Mouse (Mus musculus): Measurements from ENCODE around the gene Celf6. TPM values are rescaled to one million over a fixed set of nuclear protein-coding genes. Genes with fewer than 3 reads are reported as not detected.

Celf6 gene
- polyA plus RNA-seq, 1 experiment from 2014 or later = 0.16 TPM

DNA sequence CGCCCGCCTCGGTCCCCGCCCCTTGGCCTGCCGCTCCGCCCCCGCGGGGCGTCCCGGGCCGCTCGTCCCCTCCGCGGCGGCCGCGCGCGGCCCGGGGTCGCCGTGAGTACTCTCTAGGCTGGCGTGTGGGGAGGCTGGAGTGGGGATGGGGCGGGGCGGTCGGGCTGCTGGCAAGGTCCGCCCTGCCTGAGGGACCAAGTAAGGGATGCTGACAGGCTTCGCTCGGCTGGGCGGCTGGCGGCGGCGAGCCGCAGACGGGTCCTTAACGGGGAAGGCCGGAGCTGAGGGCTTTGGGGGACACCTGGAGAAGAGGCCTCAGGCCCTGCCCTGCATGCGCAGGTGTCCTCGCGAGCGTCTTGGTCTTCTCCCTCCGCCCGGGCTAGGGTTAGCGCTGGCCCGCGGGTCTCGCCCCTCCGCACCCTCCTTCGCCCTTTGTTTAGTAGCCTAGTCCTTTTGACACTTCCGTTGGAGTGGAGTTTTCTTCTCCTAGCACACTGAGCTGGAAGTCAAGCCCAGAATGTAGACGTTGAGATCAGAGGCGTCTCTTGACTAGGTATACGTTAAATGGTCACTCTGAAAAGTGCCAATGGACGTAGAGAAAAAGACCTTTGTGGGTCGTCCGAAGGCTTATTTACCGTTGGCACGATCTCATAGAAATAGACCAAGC, 39.7 kb downstream of the Celf6 start:
- peak overlapping the region; percentile 63 for H3K9ac ChIP-seq (replicated peaks; ENCODE audit: low read depth)
- no peaks in the 10 kb centered on the region for H3K27me3 ChIP-seq (replicated peaks; ENCODE audit: insufficient read depth, low read length)
- peak overlapping the region; percentile 80 for H3K4me2 ChIP-seq (replicated peaks; ENCODE audit: low read depth, low read length)
- peak overlapping the region; percentile 91 for H3K27ac ChIP-seq (ENCODE audit: low read length)
- no peaks in the 10 kb centered on the region for H3K9me3 ChIP-seq (ENCODE audit: low read length)
- H3K36me3 ChIP-seq (ENCODE audit: insufficient read depth, low read length) = 0 out of 2 replicates have a peak, but pooled peaks cover 2% of the 10 kb centered on the region
- TF ChIP-seq CTCF (IDR thresholded peaks at IDR 0.05) = no peak
- no peak for TF ChIP-seq EP300 (IDR thresholded peaks at IDR 0.05)
- ATAC-seq (peak; percentile 18), DNase-seq (ENCODE audit: low spot score) (no peak)
- H3K4me1 ChIP-seq (ENCODE audit: insufficient read depth, low read depth, low read length) = 0 out of 2 replicates have a peak, but pooled peaks cover 5% of the 10 kb centered on the region
- H3K4me3 ChIP-seq (ENCODE audit: low read depth, low read length) = peak overlapping the region; percentile 80
- WGBS = 3% methylated on average over 39 of the region's 58 CpGs

DNA sequence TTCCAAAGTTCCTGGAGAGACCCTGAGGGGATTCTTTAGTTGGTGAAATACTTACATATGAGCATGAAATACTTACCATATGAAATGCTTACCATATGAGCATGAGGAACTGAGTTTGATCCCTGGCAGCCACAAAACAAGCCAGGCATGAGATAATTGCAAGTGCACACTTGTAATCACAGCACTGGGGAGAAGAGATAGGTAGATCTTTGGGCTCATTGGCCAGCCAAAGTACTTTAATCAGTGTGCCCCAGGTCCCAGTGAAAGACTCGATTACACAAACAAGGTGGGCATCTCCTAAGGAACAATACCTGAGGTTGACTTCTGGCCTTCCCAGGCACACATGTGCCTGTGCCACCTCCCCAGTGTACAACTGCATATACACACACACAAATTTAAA, 60.7 kb downstream of the Celf6 start:
- Histone ChIP-seq H3K4me3 (ENCODE audit: low read depth, low read length) (no peak overlapping the region), H3K9me3 (ENCODE audit: low read length) (no peaks in the 10 kb centered on the region), H3K27me3 (replicated peaks; ENCODE audit: insufficient read depth, low read length) (no peaks in the 10 kb centered on the region), H3K27ac (ENCODE audit: low read length) (no peak overlapping the region), H3K9ac (replicated peaks; ENCODE audit: low read depth) (no peak overlapping the region), H3K4me1 (ENCODE audit: insufficient read depth, low read depth, low read length) (no peaks in the 10 kb centered on the region), H3K36me3 (ENCODE audit: insufficient read depth, low read length) (peaks cover 35% of the 10 kb centered on the region), H3K4me2 (replicated peaks; ENCODE audit: low read depth, low read length) (no peak overlapping the region)
- DNase-seq (ENCODE audit: low spot score) = no peak
- WGBS = 96% methylated on average over 1 of the region's 1 CpGs
- no peak for ATAC-seq
- TF ChIP-seq CTCF (IDR thresholded peaks at IDR 0.05) (no peak), EP300 (IDR thresholded peaks at IDR 0.05) (no peak)

DNA sequence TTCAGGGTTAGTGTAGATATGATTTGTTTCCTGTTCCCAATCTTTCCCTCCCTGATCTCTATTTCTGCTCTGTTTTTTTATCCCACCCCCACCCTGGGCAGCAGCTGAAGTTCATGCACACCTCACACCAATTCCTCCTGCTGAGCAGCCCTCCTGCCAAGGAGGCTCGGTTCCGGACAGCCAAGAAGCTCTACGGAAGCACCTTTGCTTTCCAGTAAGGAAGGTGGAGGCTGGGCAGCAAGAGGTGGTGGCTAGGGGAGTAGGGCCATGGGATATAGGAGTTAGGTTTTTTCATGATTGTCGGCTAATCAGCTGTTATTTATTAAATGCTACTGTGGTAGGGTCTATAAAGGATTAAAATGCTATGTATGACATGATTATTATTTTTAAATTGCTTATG, 62.2 kb downstream of the Celf6 start:
- no peak for ATAC-seq
- H3K9ac ChIP-seq (replicated peaks; ENCODE audit: low read depth) = no peak overlapping the region
- WGBS = 92% methylated on average over 4 of the region's 4 CpGs

DNA sequence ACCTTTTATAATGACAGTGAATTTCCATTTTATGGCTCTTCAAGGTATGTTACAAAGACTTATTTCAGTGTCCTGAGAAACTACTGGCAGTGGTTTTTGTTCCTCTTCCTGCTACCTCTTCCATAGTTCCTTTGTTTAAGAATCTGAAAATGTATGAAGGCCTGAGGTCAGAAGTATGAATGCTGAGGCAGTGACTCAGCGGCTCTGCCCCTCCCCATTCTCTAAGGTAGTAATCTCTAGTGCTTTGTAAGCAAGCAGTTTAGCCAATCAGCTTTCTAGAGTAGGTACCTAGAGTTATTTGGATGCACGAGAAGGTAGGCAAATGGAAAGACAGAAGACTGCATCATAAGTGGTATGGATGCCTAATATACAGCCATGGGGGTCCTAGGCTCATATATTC, 63.6 kb downstream of the Celf6 start:
- TF ChIP-seq EP300 (IDR thresholded peaks at IDR 0.05) (no peak), CTCF (IDR thresholded peaks at IDR 0.05) (no peak)
- Histone ChIP-seq H3K27ac (ENCODE audit: low read length) (no peak overlapping the region), H3K4me1 (ENCODE audit: insufficient read depth, low read depth, low read length) (no peaks in the 10 kb centered on the region), H3K27me3 (replicated peaks; ENCODE audit: insufficient read depth, low read length) (no peaks in the 10 kb centered on the region), H3K4me2 (replicated peaks; ENCODE audit: low read depth, low read length) (no peak overlapping the region), H3K36me3 (ENCODE audit: insufficient read depth, low read length) (peaks cover 27% of the 10 kb centered on the region), H3K4me3 (ENCODE audit: low read depth, low read length) (no peak overlapping the region), H3K9ac (replicated peaks; ENCODE audit: low read depth) (no peak overlapping the region), H3K9me3 (ENCODE audit: low read length) (no peaks in the 10 kb centered on the region)
- DNase-seq (ENCODE audit: low spot score) (peak; percentile 42), ATAC-seq (no peak)
- 67% methylated on average over 2 of the region's 2 CpGs for WGBS

More for the DNA sequence above, 62.2 kb downstream of the Celf6 start:
- H3K4me3 ChIP-seq (ENCODE audit: low read depth, low read length) = no peak overlapping the region
- no peak overlapping the region for H3K27ac ChIP-seq (ENCODE audit: low read length)
- DNase-seq (ENCODE audit: low spot score) = no peak
- no peaks in the 10 kb centered on the region for H3K9me3 ChIP-seq (ENCODE audit: low read length)
- peaks cover 30% of the 10 kb centered on the region for H3K36me3 ChIP-seq (ENCODE audit: insufficient read depth, low read length)
- H3K27me3 ChIP-seq (replicated peaks; ENCODE audit: insufficient read depth, low read length) = no peaks in the 10 kb centered on the region
- H3K4me1 ChIP-seq (ENCODE audit: insufficient read depth, low read depth, low read length) = no peaks in the 10 kb centered on the region
- TF ChIP-seq EP300 (IDR thresholded peaks at IDR 0.05) (no peak), CTCF (IDR thresholded peaks at IDR 0.05) (no peak)
- no peak overlapping the region for H3K4me2 ChIP-seq (replicated peaks; ENCODE audit: low read depth, low read length)

DNA sequence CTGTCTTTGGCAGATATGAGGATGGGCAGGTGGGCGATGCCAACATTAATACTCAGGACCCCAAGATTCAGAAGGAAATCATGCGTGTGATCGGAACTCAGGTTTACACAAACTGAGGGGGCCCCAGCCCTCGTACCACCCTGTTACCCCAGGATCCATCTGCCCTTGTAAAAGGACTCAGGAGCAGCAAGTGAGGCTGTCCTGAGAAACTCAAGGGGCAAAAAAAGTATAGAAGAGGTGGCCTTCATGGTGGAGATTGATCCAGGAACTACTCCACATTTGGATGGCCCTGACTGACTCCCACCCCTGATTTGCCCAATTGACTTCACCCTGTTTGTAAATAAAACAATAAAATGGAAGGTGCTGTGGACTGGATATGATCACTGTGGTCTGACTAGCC, 72.2 kb downstream of the Celf6 start:
- H3K4me3 ChIP-seq (ENCODE audit: low read depth, low read length) = no peak overlapping the region
- H3K27ac ChIP-seq (ENCODE audit: low read length) = no peak overlapping the region
- no peak overlapping the region for H3K9ac ChIP-seq (replicated peaks; ENCODE audit: low read depth)
- WGBS = 96% methylated on average over 4 of the region's 4 CpGs
- ATAC-seq (no peak), DNase-seq (ENCODE audit: low spot score) (no peak)
- H3K27me3 ChIP-seq (replicated peaks; ENCODE audit: insufficient read depth, low read length) = no peaks in the 10 kb centered on the region
- no peak for TF ChIP-seq CTCF (IDR thresholded peaks at IDR 0.05)
- no peak for TF ChIP-seq EP300 (IDR thresholded peaks at IDR 0.05)
- peaks cover 11% of the 10 kb centered on the region for H3K36me3 ChIP-seq (ENCODE audit: insufficient read depth, low read length)
- no peaks in the 10 kb centered on the region for H3K4me1 ChIP-seq (ENCODE audit: insufficient read depth, low read depth, low read length)
- H3K4me2 ChIP-seq (replicated peaks; ENCODE audit: low read depth, low read length) = no peak overlapping the region
- no peaks in the 10 kb centered on the region for H3K9me3 ChIP-seq (ENCODE audit: low read length)

DNA sequence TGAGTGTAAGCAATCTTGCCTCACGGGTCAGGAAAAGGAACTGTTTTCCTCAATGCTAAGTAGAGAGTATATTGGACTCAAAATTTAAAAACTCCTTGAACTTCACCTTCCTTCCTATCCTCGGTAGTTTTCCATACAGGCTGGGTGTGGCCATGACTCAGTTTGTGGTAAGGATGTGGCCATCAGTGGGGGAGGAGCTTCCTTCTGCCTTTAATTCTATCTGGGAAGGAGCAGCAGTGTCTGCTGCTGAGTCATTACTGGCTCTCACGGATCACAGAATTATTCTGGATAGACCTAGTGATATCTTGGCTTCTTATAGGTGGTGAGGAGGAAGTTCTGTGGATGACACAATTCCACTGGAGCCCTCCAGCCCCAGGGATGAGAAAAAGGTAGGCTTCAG, 75.7 kb downstream of the Celf6 start:
- H3K9ac ChIP-seq (replicated peaks; ENCODE audit: low read depth) = no peak overlapping the region
- no peak overlapping the region for H3K27ac ChIP-seq (ENCODE audit: low read length)
- peaks cover 5% of the 10 kb centered on the region; the same call in 1 of the 2 replicates for H3K4me1 ChIP-seq (ENCODE audit: insufficient read depth, low read depth, low read length)
- no peak overlapping the region for H3K4me3 ChIP-seq (ENCODE audit: low read depth, low read length)
- DNase-seq (ENCODE audit: low spot score) (peak; percentile 52), ATAC-seq (no peak)
- TF ChIP-seq EP300 (IDR thresholded peaks at IDR 0.05) (no peak), CTCF (IDR thresholded peaks at IDR 0.05) (no peak)
- H3K27me3 ChIP-seq (replicated peaks; ENCODE audit: insufficient read depth, low read length) = no peaks in the 10 kb centered on the region
- H3K4me2 ChIP-seq (replicated peaks; ENCODE audit: low read depth, low read length) = no peak overlapping the region
- WGBS = 11% methylated on average over 3 of the region's 3 CpGs
- peaks cover 11% of the 10 kb centered on the region for H3K36me3 ChIP-seq (ENCODE audit: insufficient read depth, low read length)
- H3K9me3 ChIP-seq (ENCODE audit: low read length) = no peaks in the 10 kb centered on the region

Data from lung, postnatal 0 days (tissue).